ENCODE assay signal across 8 mouse cellular contexts in genomic region chr4:117928699-117929241, GRCm38 (mm10). TPM values are rescaled to one million over a fixed set of nuclear protein-coding genes. Genes with fewer than 3 reads are reported as not detected.
DNase-seq lines count a peak whose midpoint lies in the region; ATAC-seq and TF ChIP-seq lines count a peak whose summit lies in the region.

No protein-coding gene starts in this region.

- no peaks in the 10 kb centered on the region for H3K36me3 ChIP-seq in stomach, embryonic 16.5 days (ENCODE audit: control insufficient read depth, insufficient read depth, low read length)

- peak overlapping the region; percentile 72 for H3K9ac ChIP-seq in stomach, embryonic 16.5 days (ENCODE audit: low read length)

- H3K4me1 ChIP-seq in embryonic fibroblast, embryonic 13.5 days (ENCODE audit: control insufficient read depth, insufficient read depth, low read length), result peaks cover 2% of the 10 kb centered on the region; the same call in 1 of the 2 replicates
- H3K4me1 ChIP-seq in stomach, embryonic 16.5 days (ENCODE audit: control insufficient read depth, insufficient read depth, low read length), result peaks cover 21% of the 10 kb centered on the region

- H3K9me3 ChIP-seq in stomach, embryonic 16.5 days (replicated peaks; ENCODE audit: control insufficient read depth, low read length), result no peaks in the 10 kb centered on the region

- no peak for TF ChIP-seq POLR2A in embryonic fibroblast, embryonic 13.5 days (IDR thresholded peaks at IDR 0.05; ENCODE audit: low read depth, low read length)

- H3K27ac ChIP-seq in embryonic fibroblast, embryonic 13.5 days (ENCODE audit: insufficient read depth, low read length), result 0 out of 2 replicates have a peak overlapping the region, but pooled peaks have one; percentile 2
- peak overlapping the region; percentile 62 for H3K27ac ChIP-seq in stomach, embryonic 16.5 days (ENCODE audit: low read length)

- peak overlapping the region; percentile 9; the same call in 1 of the 2 replicates for H3K4me3 ChIP-seq in embryonic fibroblast, embryonic 13.5 days (ENCODE audit: insufficient read depth, low read length)
- H3K4me3 ChIP-seq in stomach, embryonic 16.5 days (replicated peaks; ENCODE audit: low read length), result peak overlapping the region; percentile 55

- intact Hi-C loops in heart, postnatal 10 days (cut with DNase I), result loop anchor here (1.0 to 5.0 kb wide), 3 partner anchors 66 to 155 kb away; no protein-coding TSS in a partner anchor
- intact Hi-C loops in left cerebral cortex, postnatal 4 days (cut with DNase I), result loop anchor here (5.0 kb wide), 1 partner anchor 154 kb away; no protein-coding TSS in a partner anchor

- DNase-seq in frontal cortex, postnatal 10 days (ENCODE audit: low spot score in 2 of 2), result no peak
- peak; percentile 73 for DNase-seq in adrenal gland, postnatal 10 days
- DNase-seq in heart, postnatal 10 days, result peak; percentile 64 to 69
- peak; percentile 44 for DNase-seq in left cerebral cortex, postnatal 4 days
- DNase-seq in mesoderm, embryonic 11.5 days (ENCODE audit: low read depth, low spot score), result peak; percentile 61

- peak; percentile 69; the same call in 1 of the 2 replicates for ATAC-seq in frontal cortex, adult (ENCODE audit: low TSS enrichment)
- ATAC-seq in stomach, embryonic 16.5 days (ENCODE audit: insufficient read depth, low FRiP score), result peak; percentile 18; the same call in 1 of the 2 replicates

- H3K27me3 ChIP-seq in stomach, embryonic 16.5 days (ENCODE audit: control insufficient read depth, insufficient read depth, low read length), result 0 out of 2 replicates have a peak, but pooled peaks cover 7% of the 10 kb centered on the region

- 3% methylated on average over 13 of the region's 13 CpGs for WGBS in stomach, embryonic 16.5 days

- TF ChIP-seq CTCF in embryonic fibroblast, embryonic 13.5 days (IDR thresholded peaks at IDR 0.05; ENCODE audit: borderline replicate concordance, insufficient read depth, low read length), result peak; percentile 47; the same call in 1 of the 2 replicates

- H3K4me2 ChIP-seq in stomach, embryonic 16.5 days (ENCODE audit: low read depth, low read length), result peak overlapping the region; percentile 87

RNA-seq across cellular contexts. Expression of gene Artn, which starts 0.8 kb away (rescaled TPM):
- under 1 TPM; 0.12 to 0.42 TPM for total RNA-seq in adrenal gland, postnatal 10 days (2021)
- polyA plus RNA-seq in embryonic fibroblast, embryonic 13.5 days (2011; ENCODE audit: insufficient read length, low read depth, missing spikeins), result 2.7 and 5.8 TPM in 2 replicates
- under 1 TPM; 0.22 to 0.43 TPM for total RNA-seq in heart, postnatal 10 days (2021)
- total RNA-seq in left cerebral cortex, postnatal 4 days (2021), result 1 to 10 TPM; 2.5 to 3.3 TPM
- 5.3 and 7.8 TPM in 2 replicates for polyA plus RNA-seq in stomach, embryonic 16.5 days (2015; fragmentation: Nextera tagmentation; extraction: Ambion mirVana)

RNA-seq across cellular contexts. Expression of gene Ipo13, which starts 14.0 kb away (rescaled TPM):
- 10 to 100 TPM; 39.0 to 55.1 TPM for total RNA-seq in adrenal gland, postnatal 10 days (2021)
- polyA plus RNA-seq in embryonic fibroblast, embryonic 13.5 days (2011; ENCODE audit: insufficient read length, low read depth, missing spikeins), result 44.3 and 45.6 TPM in 2 replicates
- total RNA-seq in heart, postnatal 10 days (2021), result 10 to 100 TPM; 50.9 to 61.5 TPM
- 100 to 1,000 TPM; 112 to 114 TPM for total RNA-seq in left cerebral cortex, postnatal 4 days (2021)
- 42.4 and 43.8 TPM in 2 replicates for polyA plus RNA-seq in stomach, embryonic 16.5 days (2015; fragmentation: Nextera tagmentation; extraction: Ambion mirVana)

RNA-seq across cellular contexts. Expression of gene Dph2, which starts 36.9 kb away (rescaled TPM):
- total RNA-seq in adrenal gland, postnatal 10 days (2021), result 1 to 10 TPM; 5.6 to 7.0 TPM
- polyA plus RNA-seq in embryonic fibroblast, embryonic 13.5 days (2011; ENCODE audit: insufficient read length, low read depth, missing spikeins), result 6.6 and 10.0 TPM in 2 replicates
- 1 to 10 TPM; 2.8 to 4.8 TPM for total RNA-seq in heart, postnatal 10 days (2021)
- total RNA-seq in left cerebral cortex, postnatal 4 days (2021), result 10 to 100 TPM; 12.9 to 15.1 TPM
- 16.5 and 19.4 TPM in 2 replicates for polyA plus RNA-seq in stomach, embryonic 16.5 days (2015; fragmentation: Nextera tagmentation; extraction: Ambion mirVana)

RNA-seq across cellular contexts. Expression of gene Atp6v0b, which starts 41.6 kb away (rescaled TPM):
- 100 to 1,000 TPM; 145 to 149 TPM for total RNA-seq in adrenal gland, postnatal 10 days (2021)
- 137 and 146 TPM in 2 replicates for polyA plus RNA-seq in embryonic fibroblast, embryonic 13.5 days (2011; ENCODE audit: insufficient read length, low read depth, missing spikeins)
- total RNA-seq in heart, postnatal 10 days (2021), result 100 to 1,000 TPM; 133 to 134 TPM
- 100 to 1,000 TPM; 306 to 331 TPM for total RNA-seq in left cerebral cortex, postnatal 4 days (2021)
- polyA plus RNA-seq in stomach, embryonic 16.5 days (2015; fragmentation: Nextera tagmentation; extraction: Ambion mirVana), result 224 and 241 TPM in 2 replicates

RNA-seq across cellular contexts. Expression of gene B4galt2, which starts 45.5 kb away (rescaled TPM):
- total RNA-seq in adrenal gland, postnatal 10 days (2021), result 10 to 100 TPM; 14.2 to 17.7 TPM
- polyA plus RNA-seq in embryonic fibroblast, embryonic 13.5 days (2011; ENCODE audit: insufficient read length, low read depth, missing spikeins), result 43.8 and 45.6 TPM in 2 replicates
- 10 to 100 TPM; 13.7 to 15.6 TPM for total RNA-seq in heart, postnatal 10 days (2021)
- total RNA-seq in left cerebral cortex, postnatal 4 days (2021), result 100 to 1,000 TPM; 168 to 172 TPM
- polyA plus RNA-seq in stomach, embryonic 16.5 days (2015; fragmentation: Nextera tagmentation; extraction: Ambion mirVana), result 11.4 and 14.6 TPM in 2 replicates

Comparison
In these comparisons a context has a peak if more than half of its experiments do, and no peak if none do; other contexts are left out.
1. DNase-seq: peak in adrenal gland, postnatal 10 days (single experiment), heart, postnatal 10 days (2 of 2), left cerebral cortex, postnatal 4 days (single experiment) and mesoderm, embryonic 11.5 days (single experiment); none in frontal cortex, postnatal 10 days (0 of 2).